Mouse (Mus musculus) stomach, embryonic 16.5 days (tissue): ENCODE measurements around the gene Ifitm1. TPM values are rescaled to one million over a fixed set of nuclear protein-coding genes. Genes with fewer than 3 reads are reported as not detected.

Experiments used
- ATAC-seq: fragments of 200-750 bp; cut with Nextera tagmentation; 2 replicates; pipeline ENCODE4 v1.8.0; 2017; ENCODE audit warnings: moderate number of reproducible peaks, moderate TSS enrichment; ENCODE audit not compliant: insufficient read depth, low FRiP score
- H3K27ac ChIP-seq: fragments of 300-500 bp; sonication (generic); 2 replicates; pipeline ENCODE4 v1.5.1; 2014; ENCODE audit warnings: low read length
- H3K27me3 ChIP-seq: fragments of 300-500 bp; sonication (generic); 2 replicates; pipeline ENCODE4 v1.6.1; 2014; ENCODE audit warnings: low read length, control low read depth, mixed read lengths; ENCODE audit not compliant: control insufficient read depth, insufficient read depth
- H3K36me3 ChIP-seq: fragments of 300-500 bp; sonication (generic); 2 replicates; pipeline ENCODE4 v1.6.1; 2014; ENCODE audit warnings: low read length; ENCODE audit not compliant: control insufficient read depth, insufficient read depth
- H3K4me1 ChIP-seq: fragments of 300-500 bp; sonication (generic); 2 replicates; pipeline ENCODE4 v1.6.1; 2014; ENCODE audit warnings: low read length, control low read depth, mixed read lengths; ENCODE audit not compliant: control insufficient read depth, insufficient read depth
- H3K4me2 ChIP-seq: fragments of 300-500 bp; sonication (generic); 2 replicates; pipeline ENCODE4 v1.6.1; 2014; ENCODE audit warnings: low read depth, low read length, mixed read lengths
- H3K4me3 ChIP-seq: fragments of 300-500 bp; sonication (generic); replicated peaks from 2 replicates; pipeline ENCODE4 v1.5.1; 2014; ENCODE audit warnings: mild to moderate bottlenecking, low read length
- H3K9ac ChIP-seq: fragments of 300-500 bp; sonication (generic); 2 replicates; pipeline ENCODE4 v1.6.1; 2014; ENCODE audit warnings: low read length
- H3K9me3 ChIP-seq: fragments of 300-500 bp; sonication (generic); replicated peaks from 2 replicates; pipeline ENCODE4 v1.6.1; 2016; ENCODE audit warnings: low read length, control low read depth; ENCODE audit not compliant: control insufficient read depth
- WGBS: fragments of 180-500 bp; shearing (Covaris S2); extraction: QIAGEN DNeasy Blood & Tissue Kit; methylation state at CpG from one replicate; pipeline ENCODE4 v1.1.7; 2014; 5-methylcytosine and 5-hydroxymethylcytosine counted together
- polyA plus RNA-seq: library from polyadenylated mRNA; unstranded; fragments of >200 nt; fragmentation: Nextera tagmentation; extraction: Ambion mirVana; gene quantifications from 2 replicates; pipeline ENCODE4 v1.2.1, GENCODE M21; 2015

Gene Ifitm1
- 156 and 185 TPM in 2 replicates for polyA plus RNA-seq

- 78% methylated on average over 4 of the region's 4 CpGs for WGBS
Measured at GRCm38 (mm10) chr7:140966921-140967320, at the start of gene Ifitm1. TSS of gene Ifitm1 (plus strand) at chr7:140967221.

GRCm38 (mm10) chr7:140919911-140920310 is 47.1 kb upstream of the Ifitm1 start:
- WGBS: 46% methylated on average over 4 of the region's 4 CpGs
- H3K9ac ChIP-seq: no peak overlapping the region
- no peak overlapping the region for H3K4me3 ChIP-seq
- no peak for ATAC-seq
- H3K36me3 ChIP-seq: no peaks in the 10 kb centered on the region
- peaks cover 12% of the 10 kb centered on the region for H3K4me1 ChIP-seq
- H3K9me3 ChIP-seq: no peaks in the 10 kb centered on the region
- peaks cover 53% of the 10 kb centered on the region for H3K27me3 ChIP-seq
- 0 out of 2 replicates have a peak overlapping the region, but pooled peaks have one; percentile 4 for H3K27ac ChIP-seq
- no peak overlapping the region for H3K4me2 ChIP-seq

More at GRCm38 (mm10) chr7:140966921-140967320, at the start of gene Ifitm1:
- Histone ChIP-seq H3K4me2 (peak within 1 kb of the TSS; percentile 50), H3K27me3 (no peaks in the 10 kb centered on the region), H3K4me3 (peak within 1 kb of the TSS; percentile 38), H3K9me3 (no peaks in the 10 kb centered on the region), H3K27ac (peak within 1 kb of the TSS; percentile 63), H3K36me3 (no peaks in the 10 kb centered on the region), H3K4me1 (peaks cover 13% of the 10 kb centered on the region), H3K9ac (peak within 1 kb of the TSS; percentile 36; the same call in 1 of the 2 replicates)
- ATAC-seq: no peak

- Histone ChIP-seq H3K27me3 (peaks cover 53% of the 10 kb centered on the region), H3K36me3 (no peaks in the 10 kb centered on the region), H3K4me1 (peaks cover 12% of the 10 kb centered on the region), H3K4me2 (0 out of 2 replicates have a peak within 1 kb of the TSS, but pooled peaks have one; percentile 71), H3K9ac (no peak within 1 kb of the TSS; the same call in 1 of the 2 replicates), H3K4me3 (peak within 1 kb of the TSS; percentile 7), H3K27ac (peak within 1 kb of the TSS; percentile 4; the same call in 1 of the 2 replicates), H3K9me3 (no peaks in the 10 kb centered on the region)
- no peak for ATAC-seq
- WGBS: 63% methylated on average over 8 of the region's 8 CpGs
Measured at GRCm38 (mm10) chr7:140920418-140921029, 46.5 kb upstream of the Ifitm1 start, which contains the start of gene Nlrp6. TSS of gene Nlrp6 (plus strand) at chr7:140920902.

GRCm38 (mm10) chr7:140921225-140921975 is 45.6 kb upstream of the Ifitm1 start:
- no peak for ATAC-seq
- Histone ChIP-seq H3K4me2 (0 out of 2 replicates have a peak overlapping the region, but pooled peaks have one; percentile 71), H3K4me1 (peaks cover 12% of the 10 kb centered on the region), H3K27me3 (peaks cover 53% of the 10 kb centered on the region), H3K9ac (no peak overlapping the region), H3K27ac (no peak overlapping the region), H3K36me3 (no peaks in the 10 kb centered on the region), H3K4me3 (peak overlapping the region; percentile 48), H3K9me3 (no peaks in the 10 kb centered on the region)
- WGBS: 32% methylated on average over 22 of the region's 22 CpGs

- peak; percentile 26; the same call in 1 of the 2 replicates for ATAC-seq
- Histone ChIP-seq H3K36me3 (no peaks in the 10 kb centered on the region), H3K4me2 (peak overlapping the region; percentile 71), H3K9ac (peak overlapping the region; percentile 51), H3K4me3 (peak overlapping the region; percentile 48), H3K27ac (no peak overlapping the region), H3K27me3 (peaks cover 53% of the 10 kb centered on the region), H3K9me3 (no peaks in the 10 kb centered on the region), H3K4me1 (peaks cover 12% of the 10 kb centered on the region)
- under 1% methylated on average over 49 of the region's 49 CpGs for WGBS
Measured at GRCm38 (mm10) chr7:140922398-140923069, 44.5 kb upstream of the Ifitm1 start.

GRCm38 (mm10) chr7:140923070-140923775 is 43.8 kb upstream of the Ifitm1 start:
- H3K4me2 ChIP-seq: peak overlapping the region; percentile 71
- H3K4me3 ChIP-seq: peak overlapping the region; percentile 48
- H3K9me3 ChIP-seq: no peaks in the 10 kb centered on the region
- no peaks in the 10 kb centered on the region for H3K36me3 ChIP-seq
- peaks cover 12% of the 10 kb centered on the region for H3K4me1 ChIP-seq
- H3K27ac ChIP-seq: no peak overlapping the region
- WGBS: 23% methylated on average over 30 of the region's 30 CpGs
- H3K9ac ChIP-seq: peak overlapping the region; percentile 51
- peaks cover 53% of the 10 kb centered on the region for H3K27me3 ChIP-seq
- ATAC-seq: no peak

GRCm38 (mm10) chr7:140927181-140927580 is 39.8 kb upstream of the Ifitm1 start:
- no peak for ATAC-seq
- Histone ChIP-seq H3K9ac (no peak overlapping the region), H3K27me3 (peaks cover 27% of the 10 kb centered on the region), H3K9me3 (no peaks in the 10 kb centered on the region), H3K4me2 (no peak overlapping the region), H3K27ac (no peak overlapping the region), H3K4me3 (no peak overlapping the region), H3K36me3 (no peaks in the 10 kb centered on the region), H3K4me1 (peaks cover 8% of the 10 kb centered on the region)
- WGBS: 78% methylated on average over 6 of the region's 6 CpGs

GRCm38 (mm10) chr7:140938436-140938835 is 28.6 kb upstream of the Ifitm1 start:
- 49% methylated on average over 3 of the region's 3 CpGs for WGBS
- no peak for ATAC-seq
- no peak overlapping the region for H3K4me2 ChIP-seq
- H3K36me3 ChIP-seq: no peaks in the 10 kb centered on the region
- no peak overlapping the region for H3K9ac ChIP-seq
- no peak overlapping the region for H3K27ac ChIP-seq
- H3K9me3 ChIP-seq: no peaks in the 10 kb centered on the region
- no peaks in the 10 kb centered on the region for H3K27me3 ChIP-seq
- H3K4me3 ChIP-seq: no peak overlapping the region
- peaks cover 21% of the 10 kb centered on the region for H3K4me1 ChIP-seq
